Mouse (Mus musculus): ENCODE measurements around the gene Dnah6.

DNA sequence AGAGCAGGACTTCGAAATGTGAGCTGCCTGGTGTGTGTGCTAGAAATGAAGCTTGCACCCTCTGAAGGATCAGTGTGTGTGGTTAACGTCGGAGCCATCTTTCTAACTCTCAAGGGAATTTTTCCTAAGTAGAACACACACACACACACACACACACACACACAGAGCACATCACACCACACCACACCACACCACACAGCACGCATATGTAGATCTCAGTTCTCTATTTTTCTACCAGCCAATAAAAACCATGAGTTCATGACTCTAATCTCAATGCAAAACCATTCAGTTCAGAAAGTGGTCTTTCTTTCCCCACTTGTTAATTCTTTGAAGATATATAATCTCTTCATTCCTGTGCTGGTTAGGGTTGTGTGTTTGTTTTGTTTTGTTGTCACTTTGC is 39.4 kb downstream of the Dnah6 start:
- TF ChIP-seq CTCF (IDR thresholded peaks at IDR 0.05; ENCODE audit: control insufficient read depth, insufficient read depth, low read length) (no peak), POLR2A (IDR thresholded peaks at IDR 0.05; ENCODE audit: borderline replicate concordance, control insufficient read depth, low read depth, low read length) (no peak)
